Mouse (Mus musculus) brain, embryonic 14.5 days (tissue): Measurements from ENCODE around the gene H2afz. TPM values are rescaled to one million over a fixed set of nuclear protein-coding genes. Genes with fewer than 3 reads are reported as not detected.

Experiments used
- DNase-seq: peaks from one replicate; pipeline ENCODE4 v3.0.0-alpha.2; 2011; ENCODE audit warnings: low read depth
- CTCF ChIP-seq: fragments of 200-500 bp; IDR thresholded peaks from 2 replicates; pipeline ENCODE4 v1.5.1; 2012; ENCODE audit warnings: inconsistent platforms, mild to moderate bottlenecking, moderate library complexity, borderline replicate concordance; ENCODE audit not compliant: insufficient read depth, insufficient read length; ENCODE audit errors: extremely low read depth
- POLR2A ChIP-seq: fragments of 200-500 bp; IDR thresholded peaks from 2 replicates; pipeline ENCODE4 v1.6.1; 2012; ENCODE audit warnings: mild to moderate bottlenecking, inconsistent platforms, borderline replicate concordance; ENCODE audit not compliant: poor library complexity, insufficient read depth, insufficient read length, severe bottlenecking; ENCODE audit errors: extremely low read depth
- polyA plus RNA-seq: library from polyadenylated mRNA; depleted of rRNA; stranded (reverse); fragments of >200 nt; gene quantifications from 2 replicates; pipeline ENCODE4 v1.2.3, GENCODE M21; 2012; rRNA removed

H2afz gene
- polyA plus RNA-seq, result 786 and 1,264 TPM in 2 replicates

DNA sequence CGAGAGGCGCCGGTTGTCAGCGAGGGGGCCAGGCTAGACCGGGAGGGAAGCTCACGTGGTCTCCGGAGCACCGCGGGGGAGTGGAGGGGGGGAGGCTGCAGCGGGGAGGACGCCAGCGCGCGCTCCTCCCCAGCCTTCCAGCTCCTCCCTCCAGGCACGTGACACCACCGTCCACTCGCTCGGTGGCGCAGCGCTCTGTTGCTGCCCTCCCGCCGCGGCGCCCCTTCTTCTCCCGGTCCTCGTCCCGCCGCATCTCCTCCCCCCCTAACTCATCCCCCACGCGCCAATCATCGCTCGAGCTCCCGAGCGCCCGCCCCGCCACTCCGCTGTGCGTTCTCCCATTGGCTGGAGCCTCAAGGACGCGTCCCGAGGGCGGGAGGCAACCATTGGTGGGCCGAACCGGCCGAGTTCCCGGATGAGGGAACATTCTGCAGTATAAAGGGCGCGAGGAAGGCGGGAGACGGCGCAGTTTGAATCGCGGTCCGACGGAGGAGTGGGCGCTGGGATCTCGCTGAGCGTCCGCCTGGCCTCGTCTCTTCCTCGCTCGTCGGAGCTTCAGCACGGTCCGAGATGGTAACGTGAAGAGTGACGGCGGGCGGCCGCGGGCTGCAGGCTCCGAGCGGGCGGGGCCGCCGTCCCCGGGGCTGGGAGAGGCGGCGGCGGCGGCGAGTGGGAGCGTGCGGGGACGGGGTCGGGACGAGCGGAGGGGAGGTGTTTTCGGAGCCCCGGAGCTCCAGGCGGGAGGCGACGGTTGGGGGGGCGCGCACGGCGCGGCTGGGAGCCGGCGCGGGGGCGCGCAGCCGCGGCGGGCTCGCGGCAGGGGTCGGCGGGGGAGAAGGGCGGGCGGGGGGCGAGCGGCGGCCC, at the start of gene H2afz:
Gene H2afz (plus strand): TSS at position 364 of the 864 bp plus-strand sequence.
- DNase-seq, result peak; percentile 99
- peak; percentile 74; the same call in 1 of the 2 replicates for TF ChIP-seq POLR2A
- no peak for TF ChIP-seq CTCF

DNA sequence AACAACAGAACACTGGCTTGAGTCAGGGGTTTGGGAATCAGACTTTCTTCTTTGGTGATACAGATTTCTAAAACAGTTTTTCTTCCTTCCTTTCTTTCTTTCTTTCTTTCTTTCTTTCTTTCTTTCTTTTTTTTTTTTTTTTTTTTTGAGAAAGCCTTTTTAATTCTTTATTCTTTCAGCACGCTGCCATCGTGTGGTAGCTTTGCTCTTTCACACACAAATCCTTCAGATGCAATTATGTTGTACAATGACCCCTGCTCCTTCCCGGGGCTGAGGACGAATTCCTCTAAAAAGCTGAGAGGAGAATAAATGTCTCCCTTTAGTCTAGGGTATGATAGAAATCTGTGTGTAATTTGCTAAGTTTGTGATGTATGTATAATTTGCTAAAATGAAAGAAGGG, 45.6 kb upstream of the H2afz start:
- DNase-seq, result peak; percentile 60

DNA sequence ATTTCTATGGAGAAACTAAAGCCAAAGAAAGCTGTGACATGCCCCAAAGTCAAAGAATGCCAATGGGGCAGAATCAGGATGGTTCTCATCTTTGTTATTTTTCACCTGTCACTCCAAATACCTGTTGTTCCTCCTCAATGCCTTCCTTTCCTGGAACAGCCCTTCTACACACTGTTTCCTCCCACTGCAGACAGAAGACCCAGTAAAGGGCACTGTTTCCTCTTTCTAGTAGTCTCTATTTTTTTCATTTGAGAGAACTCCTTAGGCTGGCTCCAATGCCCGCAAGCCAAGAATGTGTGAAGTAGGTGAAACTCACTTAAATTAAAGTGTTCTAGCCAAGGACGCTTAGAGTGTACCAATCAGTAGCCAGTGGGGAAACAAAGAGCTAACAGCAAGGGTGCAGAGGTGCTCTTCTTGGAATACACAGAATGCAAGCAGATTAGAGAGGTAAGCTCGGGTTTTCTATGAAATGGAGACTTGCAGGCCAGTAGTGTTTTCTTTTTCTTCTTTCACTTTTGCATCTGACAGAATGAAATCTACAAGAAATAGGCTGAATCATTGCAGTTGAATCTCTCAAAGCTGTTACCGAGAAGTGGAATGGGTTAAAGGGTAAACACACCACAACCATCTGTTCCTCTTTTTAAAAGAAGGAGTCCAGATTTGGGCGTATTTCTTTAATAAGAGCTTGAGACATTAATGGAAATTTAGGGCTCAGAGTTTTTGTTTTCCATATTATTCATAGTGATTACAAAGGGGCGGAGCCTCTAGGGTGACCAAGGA, 43.4 kb upstream of the H2afz start:
- TF ChIP-seq POLR2A (no peak), CTCF (no peak)
- DNase-seq, result no peak

More for the DNA sequence above, 45.6 kb upstream of the H2afz start:
- TF ChIP-seq CTCF (0 out of 2 replicates have a peak, but pooled peaks have one; percentile 11), POLR2A (no peak)

DNA sequence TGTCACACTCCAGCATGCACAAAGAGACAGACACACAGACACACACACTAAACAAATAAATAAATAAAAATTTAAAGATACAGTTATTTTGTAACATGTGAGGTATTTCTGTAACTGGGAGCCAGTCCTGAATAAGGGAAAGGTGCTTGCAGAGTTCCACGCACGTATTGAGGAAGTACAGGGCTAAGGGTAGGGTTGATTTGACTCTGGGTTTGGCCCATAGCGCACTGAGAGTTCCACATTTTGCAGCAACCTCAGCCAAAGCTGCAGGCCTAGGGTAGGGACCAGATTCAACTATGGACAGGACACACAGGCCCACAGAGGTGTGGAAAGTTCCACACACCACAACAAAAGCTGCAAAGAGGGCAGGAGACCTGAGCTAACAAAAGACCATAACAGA, 41.0 kb upstream of the H2afz start:
- TF ChIP-seq CTCF (no peak), POLR2A (no peak)
- no peak for DNase-seq

DNA sequence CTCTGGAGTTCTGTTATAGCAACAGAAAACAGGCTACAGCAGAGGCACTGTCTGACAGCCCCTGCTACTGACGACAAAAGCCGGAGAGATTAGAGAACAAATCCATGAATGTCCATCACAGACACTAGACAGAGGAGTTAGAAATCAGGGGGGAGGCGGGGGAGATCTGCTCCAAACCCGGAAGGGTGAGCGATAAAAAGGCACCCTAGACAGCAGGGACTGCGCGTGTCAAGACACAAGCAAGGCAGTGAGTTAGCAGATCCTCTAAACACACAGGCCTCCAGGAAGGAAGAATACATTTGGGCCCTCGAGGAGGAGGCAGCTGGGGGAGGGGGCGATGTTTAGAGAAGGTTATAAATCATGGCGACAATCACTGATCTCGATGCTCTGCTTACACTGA, 36.6 kb upstream of the H2afz start:
- peak; percentile 23 for DNase-seq
- TF ChIP-seq POLR2A, result no peak
- TF ChIP-seq CTCF, result no peak

DNA sequence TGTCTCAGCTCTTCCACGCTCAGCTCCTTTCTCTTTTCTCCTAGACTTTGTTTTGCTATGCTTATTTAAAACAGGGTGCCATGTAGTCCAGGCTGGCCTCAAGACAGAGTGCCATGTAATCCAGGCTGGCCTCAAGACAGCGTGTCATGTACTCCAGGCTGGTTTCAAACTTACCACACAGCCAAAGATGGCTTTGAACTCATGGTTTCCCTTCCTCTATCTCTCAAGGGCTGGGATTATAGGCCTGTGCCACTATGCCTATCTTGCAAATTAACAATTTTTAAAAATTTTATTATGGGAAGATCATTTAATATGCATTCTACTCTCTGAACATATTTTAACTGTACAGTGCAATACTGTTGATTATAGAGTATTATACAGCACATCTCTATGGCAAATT, 33.1 kb upstream of the H2afz start:
- TF ChIP-seq POLR2A, result no peak
- TF ChIP-seq CTCF, result no peak
- DNase-seq, result no peak

DNA sequence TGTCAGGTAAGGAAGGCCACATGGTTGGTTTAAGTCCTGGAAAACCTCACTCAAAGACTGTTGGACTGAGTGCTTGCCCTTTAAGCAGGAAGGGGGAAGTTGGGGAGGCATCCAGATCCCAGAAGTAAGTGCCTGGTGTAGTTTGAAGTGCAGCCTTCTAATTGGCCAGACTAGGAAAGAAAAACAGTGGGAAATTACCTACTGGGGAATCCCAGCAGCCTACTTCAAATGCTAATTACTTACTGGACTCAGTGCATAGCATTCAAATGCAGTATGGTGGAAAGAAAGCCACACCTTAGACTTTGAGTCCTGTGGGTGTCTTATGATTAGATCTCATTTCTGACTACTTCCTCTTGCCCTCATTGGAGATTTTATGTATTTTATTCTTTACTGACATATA, 31.2 kb upstream of the H2afz start:
- peak; percentile 37 for DNase-seq
- TF ChIP-seq POLR2A, result no peak
- TF ChIP-seq CTCF, result no peak

DNA sequence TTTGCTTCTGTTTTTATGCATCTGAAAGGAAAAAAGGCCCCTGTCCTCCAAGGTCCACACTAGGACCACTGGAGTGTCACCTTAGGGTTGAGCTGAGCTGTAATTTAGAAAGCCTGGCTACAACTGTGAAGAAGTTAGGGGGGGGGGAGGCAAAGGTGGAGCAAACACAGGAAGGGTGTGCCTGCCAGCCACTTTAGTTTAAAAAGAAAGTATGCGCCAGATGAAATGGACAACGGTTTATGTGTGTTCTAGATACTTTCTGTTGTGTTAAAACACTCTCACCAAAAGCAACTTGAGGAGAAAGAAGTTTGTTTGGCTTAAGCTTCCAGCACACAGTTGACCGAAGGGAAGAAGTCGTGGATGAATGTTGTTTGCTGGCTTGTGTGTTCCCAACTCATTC, 30.6 kb upstream of the H2afz start:
- no peak for TF ChIP-seq POLR2A
- no peak for TF ChIP-seq CTCF
- no peak for DNase-seq

DNA sequence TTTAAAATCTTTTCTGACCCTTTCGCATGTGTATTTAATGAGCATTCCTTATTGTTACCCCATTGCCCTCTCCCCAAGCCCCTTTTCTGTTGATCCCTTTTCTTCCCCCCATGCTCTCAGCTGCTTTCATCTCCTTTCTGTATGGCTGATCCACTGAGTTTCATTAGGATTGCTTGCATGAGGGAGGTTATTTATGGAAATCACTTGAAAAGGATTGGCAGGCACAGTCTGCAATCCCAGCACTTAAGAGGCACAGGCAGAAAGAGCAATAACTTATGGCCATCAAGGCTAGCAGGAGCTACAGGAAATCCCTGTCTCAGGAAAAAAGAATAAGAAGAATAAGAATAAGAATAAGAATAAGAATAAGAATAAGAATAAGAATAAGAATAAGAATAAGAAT, 27.7 kb upstream of the H2afz start:
- TF ChIP-seq CTCF, result no peak
- TF ChIP-seq POLR2A, result no peak
- peak; percentile 63 for DNase-seq

DNA sequence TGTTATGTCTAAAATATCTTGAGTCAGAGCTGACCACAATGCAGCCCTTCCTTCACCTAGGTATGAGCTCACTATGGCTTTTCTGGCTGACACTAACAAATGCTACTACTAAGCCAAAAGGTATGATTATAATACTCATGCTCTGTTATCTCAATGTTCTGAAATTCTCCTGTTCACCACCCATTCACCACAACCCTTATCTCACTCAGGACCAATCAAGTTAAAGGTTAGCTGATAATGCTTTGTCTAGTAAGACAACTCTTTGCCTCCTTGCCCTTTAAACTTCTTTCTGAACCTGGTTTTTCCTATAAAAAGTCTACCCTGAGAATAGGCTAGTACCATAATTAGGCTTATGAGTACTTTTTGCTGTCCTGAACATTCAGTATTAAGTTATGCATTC, 26.1 kb upstream of the H2afz start:
- DNase-seq, result no peak
- TF ChIP-seq CTCF, result no peak

DNA sequence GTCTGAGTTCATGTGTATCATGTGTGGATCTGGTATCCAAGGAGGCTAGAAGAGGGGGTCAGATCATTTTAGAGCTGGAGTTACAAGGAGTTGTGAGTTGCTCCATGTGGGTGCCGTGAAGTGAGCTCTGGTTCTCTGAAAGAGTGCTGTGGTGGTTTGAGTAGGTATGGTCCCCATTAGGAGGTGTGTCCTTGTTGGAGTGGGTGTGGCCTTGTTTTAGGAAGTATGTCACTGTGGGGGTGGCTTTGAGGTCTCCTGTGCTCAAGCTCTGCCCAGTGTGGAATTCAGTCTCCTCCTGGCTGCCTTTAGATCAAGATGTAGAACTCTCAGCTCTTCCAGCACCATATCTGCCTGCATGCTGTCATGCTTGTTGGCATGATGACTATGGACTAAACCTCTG, 21.3 kb upstream of the H2afz start:
- DNase-seq, result no peak
- no peak for TF ChIP-seq POLR2A
- no peak for TF ChIP-seq CTCF
